Mouse (Mus musculus) heart, embryonic 12.5 days (tissue): ENCODE measurements around the gene Atf6. TPM values are rescaled to one million over a fixed set of nuclear protein-coding genes. Genes with fewer than 3 reads are reported as not detected.

ENCODE experiments used
- ATAC-seq: fragments of 200-750 bp; cut with Nextera tagmentation; 2 replicates; pipeline ENCODE4 v1.8.0; 2017; ENCODE audit warnings: moderate TSS enrichment, moderate library complexity; ENCODE audit not compliant: insufficient number of reproducible peaks, low FRiP score
- H3K27ac ChIP-seq: fragments of 300-500 bp; sonication (generic); 2 replicates; pipeline ENCODE4 v1.5.1; 2016; ENCODE audit warnings: mild to moderate bottlenecking, moderate library complexity; ENCODE audit not compliant: poor library complexity, severe bottlenecking
- H3K27me3 ChIP-seq: fragments of 300-500 bp; sonication (generic); replicated peaks from 2 replicates; pipeline ENCODE4 v1.6.1; 2016; ENCODE audit warnings: mild to moderate bottlenecking, moderate library complexity
- H3K36me3 ChIP-seq: fragments of 300-500 bp; sonication (generic); 2 replicates; pipeline ENCODE4 v1.6.1; 2016; ENCODE audit warnings: mild to moderate bottlenecking, moderate library complexity
- H3K4me1 ChIP-seq: fragments of 300-500 bp; sonication (generic); replicated peaks from 2 replicates; pipeline ENCODE4 v1.6.1; 2016; ENCODE audit warnings: mild to moderate bottlenecking
- H3K4me2 ChIP-seq: fragments of 300-500 bp; sonication (generic); 2 replicates; pipeline ENCODE4 v1.6.1; 2016; ENCODE audit warnings: mild to moderate bottlenecking, moderate library complexity
- H3K4me3 ChIP-seq: fragments of 300-500 bp; sonication (generic); 2 replicates; pipeline ENCODE4 v1.5.1; 2016; ENCODE audit warnings: mild to moderate bottlenecking
- H3K9ac ChIP-seq: fragments of 300-500 bp; sonication (generic); 2 replicates; pipeline ENCODE4 v1.6.1; 2016; ENCODE audit warnings: mild to moderate bottlenecking, moderate library complexity
- H3K9me3 ChIP-seq: fragments of 300-500 bp; sonication (generic); replicated peaks from 2 replicates; pipeline ENCODE4 v1.6.1; 2016; ENCODE audit warnings: mild to moderate bottlenecking, moderate library complexity
- WGBS: fragments of 180-500 bp; shearing (Covaris S2); methylation state at CpG from one replicate; pipeline ENCODE4 v1.1.7; 2016; 5-methylcytosine and 5-hydroxymethylcytosine counted together
- polyA plus RNA-seq: library from polyadenylated mRNA; unstranded; fragments of >200 nt; fragmentation: Nextera tagmentation; extraction: Ambion mirVana; gene quantifications from 2 replicates; pipeline ENCODE4 v1.2.1, GENCODE M21; 2016

Gene Atf6
- polyA plus RNA-seq, 1 experiment from 2014 or later, result 15.0 TPM

GRCm38 (mm10) chr1:170898413-170899075, 31.0 kb upstream of the Atf6 start:
- Histone ChIP-seq H3K27ac (no peak overlapping the region), H3K27me3 (peaks cover 32% of the 10 kb centered on the region), H3K36me3 (no peaks in the 10 kb centered on the region), H3K4me1 (no peaks in the 10 kb centered on the region), H3K4me2 (no peak overlapping the region), H3K4me3 (no peak overlapping the region), H3K9me3 (no peaks in the 10 kb centered on the region), H3K9ac (no peak overlapping the region)
- WGBS, result 58% methylated on average over 16 of the region's 16 CpGs
- ATAC-seq, result no peak

GRCm38 (mm10) chr1:170896651-170897281, 29.2 kb upstream of the Atf6 start:
- ATAC-seq, result no peak
- Histone ChIP-seq H3K36me3 (no peaks in the 10 kb centered on the region), H3K4me1 (no peaks in the 10 kb centered on the region), H3K9ac (no peak overlapping the region), H3K4me2 (no peak overlapping the region), H3K4me3 (no peak overlapping the region), H3K9me3 (no peaks in the 10 kb centered on the region), H3K27me3 (peaks cover 16% of the 10 kb centered on the region), H3K27ac (no peak overlapping the region)
- 77% methylated on average over 5 of the region's 5 CpGs for WGBS

GRCm38 (mm10) chr1:170894603-170895602, 27.3 kb upstream of the Atf6 start:
- Histone ChIP-seq H3K36me3 (no peaks in the 10 kb centered on the region), H3K4me2 (no peak overlapping the region), H3K4me3 (no peak overlapping the region), H3K27me3 (peaks cover 16% of the 10 kb centered on the region), H3K4me1 (no peaks in the 10 kb centered on the region), H3K27ac (no peak overlapping the region), H3K9ac (no peak overlapping the region), H3K9me3 (no peaks in the 10 kb centered on the region)
- no peak for ATAC-seq
- WGBS, result 61% methylated on average over 9 of the region's 9 CpGs

GRCm38 (mm10) chr1:170892279-170892678, 24.7 kb upstream of the Atf6 start:
- WGBS, result 71% methylated on average over 1 of the region's 1 CpGs
- Histone ChIP-seq H3K4me1 (no peaks in the 10 kb centered on the region), H3K27ac (no peak overlapping the region), H3K4me2 (no peak overlapping the region), H3K36me3 (no peaks in the 10 kb centered on the region), H3K9me3 (0 out of 2 replicates have a peak, but pooled peaks cover 3% of the 10 kb centered on the region), H3K9ac (no peak overlapping the region), H3K4me3 (no peak overlapping the region), H3K27me3 (no peaks in the 10 kb centered on the region)
- no peak for ATAC-seq

GRCm38 (mm10) chr1:170891646-170892045, 24.1 kb upstream of the Atf6 start:
- H3K4me1 ChIP-seq, result no peaks in the 10 kb centered on the region
- H3K36me3 ChIP-seq, result no peaks in the 10 kb centered on the region
- no peaks in the 10 kb centered on the region for H3K27me3 ChIP-seq
- ATAC-seq, result no peak
- WGBS, result 42% methylated on average over 2 of the region's 2 CpGs
- H3K9ac ChIP-seq, result no peak overlapping the region
- H3K4me3 ChIP-seq, result no peak overlapping the region
- no peak overlapping the region for H3K27ac ChIP-seq
- H3K9me3 ChIP-seq, result 0 out of 2 replicates have a peak, but pooled peaks cover 3% of the 10 kb centered on the region
- no peak overlapping the region for H3K4me2 ChIP-seq

- no peak for ATAC-seq
- 69% methylated on average over 4 of the region's 4 CpGs for WGBS
- no peak overlapping the region for H3K4me2 ChIP-seq
Observed at GRCm38 (mm10) chr1:170889310-170889709, 21.7 kb upstream of the Atf6 start.

GRCm38 (mm10) chr1:170886044-170886458, 18.5 kb upstream of the Atf6 start:
- H3K4me1 ChIP-seq, result peaks cover 14% of the 10 kb centered on the region
- no peak overlapping the region for H3K4me2 ChIP-seq
- no peak overlapping the region for H3K4me3 ChIP-seq
- ATAC-seq, result no peak
- H3K27ac ChIP-seq, result no peak overlapping the region
- WGBS, result 50% methylated on average over 6 of the region's 6 CpGs
- H3K9me3 ChIP-seq, result 0 out of 2 replicates have a peak, but pooled peaks cover 3% of the 10 kb centered on the region
- H3K27me3 ChIP-seq, result no peaks in the 10 kb centered on the region
- no peak overlapping the region for H3K9ac ChIP-seq
- H3K36me3 ChIP-seq, result peaks cover 11% of the 10 kb centered on the region

More at GRCm38 (mm10) chr1:170889310-170889709, 21.7 kb upstream of the Atf6 start:
- Histone ChIP-seq H3K4me1 (peaks cover 3% of the 10 kb centered on the region), H3K36me3 (no peaks in the 10 kb centered on the region), H3K9me3 (0 out of 2 replicates have a peak, but pooled peaks cover 3% of the 10 kb centered on the region), H3K9ac (no peak overlapping the region), H3K27ac (no peak overlapping the region), H3K27me3 (no peaks in the 10 kb centered on the region), H3K4me3 (no peak overlapping the region)

- peak; percentile 90 for ATAC-seq
- peak within 1 kb of the TSS; percentile 96 for H3K4me3 ChIP-seq
- peaks cover 14% of the 10 kb centered on the region for H3K4me1 ChIP-seq
- H3K9me3 ChIP-seq, result 0 out of 2 replicates have a peak, but pooled peaks cover 3% of the 10 kb centered on the region
- peak within 1 kb of the TSS; percentile 49; the same call in 1 of the 2 replicates for H3K27ac ChIP-seq
- H3K27me3 ChIP-seq, result no peaks in the 10 kb centered on the region
- H3K9ac ChIP-seq, result peak within 1 kb of the TSS; percentile 93
- peak within 1 kb of the TSS; percentile 87 for H3K4me2 ChIP-seq
- under 1% methylated on average over 46 of the region's 46 CpGs for WGBS
- peaks cover 19% of the 10 kb centered on the region for H3K36me3 ChIP-seq
Observed at GRCm38 (mm10) chr1:170884978-170885561, 17.5 kb upstream of the Atf6 start, which contains the start of the genes Gm26620 and Dusp12. Gene Gm26620 (plus strand): TSS chr1:170885065. Gene Dusp12 (minus strand): TSS chr1:170885540.

- peak overlapping the region; percentile 87 for H3K4me2 ChIP-seq
- peaks cover 22% of the 10 kb centered on the region for H3K36me3 ChIP-seq
- peaks cover 14% of the 10 kb centered on the region for H3K4me1 ChIP-seq
- H3K9ac ChIP-seq, result peak overlapping the region; percentile 93
- WGBS, result 23% methylated on average over 8 of the region's 8 CpGs
- no peak for ATAC-seq
- H3K9me3 ChIP-seq, result 0 out of 2 replicates have a peak, but pooled peaks cover 3% of the 10 kb centered on the region
- no peaks in the 10 kb centered on the region for H3K27me3 ChIP-seq
- peak overlapping the region; percentile 96 for H3K4me3 ChIP-seq
- H3K27ac ChIP-seq, result no peak overlapping the region
Observed at GRCm38 (mm10) chr1:170884390-170884789, 16.8 kb upstream of the Atf6 start.

- WGBS, result 83% methylated on average over 5 of the region's 5 CpGs
- ATAC-seq, result no peak
Observed at GRCm38 (mm10) chr1:170882915-170883485, 15.4 kb upstream of the Atf6 start.

More at GRCm38 (mm10) chr1:170882915-170883485, 15.4 kb upstream of the Atf6 start:
- H3K36me3 ChIP-seq, result peaks cover 28% of the 10 kb centered on the region
- H3K27me3 ChIP-seq, result no peaks in the 10 kb centered on the region
- H3K27ac ChIP-seq, result no peak overlapping the region
- H3K9ac ChIP-seq, result no peak overlapping the region
- no peak overlapping the region for H3K4me2 ChIP-seq
- no peaks in the 10 kb centered on the region for H3K9me3 ChIP-seq
- peaks cover 14% of the 10 kb centered on the region for H3K4me1 ChIP-seq
- H3K4me3 ChIP-seq, result no peak overlapping the region
